Mouse (Mus musculus): ENCODE measurements at regions not wholly inside any gene's neighbourhood (a gene's known extent, or its start where the extent isn't known, plus 50 kb on each side); places are given as distances from the start of the nearest gene placed in this dataset.

DNA sequence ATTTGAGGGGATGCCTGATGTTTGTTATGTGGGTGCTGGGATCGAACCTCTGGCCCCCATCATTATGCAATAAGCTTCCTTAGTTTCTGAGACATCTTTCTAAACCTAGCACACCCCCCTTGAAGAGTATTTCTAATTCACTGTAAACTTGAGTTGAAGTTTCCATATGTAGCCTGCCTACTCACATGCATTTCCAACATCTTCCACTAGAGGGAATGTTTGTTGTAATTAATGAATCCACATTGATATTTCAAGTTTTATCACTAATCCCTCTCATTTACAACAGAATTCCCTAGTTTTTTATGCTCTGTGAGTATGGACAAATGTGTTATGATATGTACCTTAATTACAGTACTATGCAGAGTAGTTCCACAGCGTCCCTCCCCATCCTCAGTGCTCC is 103.8 kb upstream of the Slc25a36 start:
- TF ChIP-seq CTCF (IDR thresholded peaks at IDR 0.05; ENCODE audit: extremely low read depth, insufficient read depth, low read length) (no peak), POLR2A (IDR thresholded peaks at IDR 0.05; ENCODE audit: extremely low read depth, insufficient read depth, low read length) (no peak)
